Mouse (Mus musculus) forebrain, embryonic 16.5 days (tissue): ENCODE results near the gene Card9. TPM values are rescaled to one million over a fixed set of nuclear protein-coding genes. Genes with fewer than 3 reads are reported as not detected.

Source experiments
- polyA plus RNA-seq: library from polyadenylated mRNA; unstranded; fragments of >200 nt; fragmentation: Nextera tagmentation; extraction: Ambion mirVana; gene quantifications from 2 replicates; pipeline ENCODE4 v1.2.1, GENCODE M21; 2015

Gene Card9
- polyA plus RNA-seq, 1 experiment from 2014 or later, result 2.2 TPM

Other genes with a start within 250 kb of the Card9 start
- 13.3 and 16.1 TPM in 2 replicates for gene Nacc2, start 237.7 kb downstream of the Card9 start, polyA plus RNA-seq
- not detected in 2 replicates for gene Lhx3, start 152.6 kb downstream of the Card9 start, polyA plus RNA-seq
- 13.6 and 14.6 TPM in 2 replicates for gene Qsox2, start 123.4 kb downstream of the Card9 start, polyA plus RNA-seq
- gene Ccdc187, start 66.4 kb downstream of the Card9 start, polyA plus RNA-seq, result 0.15 and 0.24 TPM in 2 replicates
- 136 and 160 TPM in 2 replicates for gene Gpsm1, start 45.4 kb downstream of the Card9 start, polyA plus RNA-seq
- gene Dnlz, start 8.8 kb downstream of the Card9 start, polyA plus RNA-seq, result 30.4 and 32.5 TPM in 2 replicates
- 32.1 and 42.6 TPM in 2 replicates for gene Snapc4, start 19.7 kb upstream of the Card9 start, polyA plus RNA-seq
- 194 and 208 TPM in 2 replicates for gene Entr1, start 28.4 kb upstream of the Card9 start, polyA plus RNA-seq
- 95.3 and 100 TPM in 2 replicates for gene Pmpca, start 28.4 kb upstream of the Card9 start, polyA plus RNA-seq
- gene Inpp5e, start 48.3 kb upstream of the Card9 start, polyA plus RNA-seq, result 19.8 and 23.9 TPM in 2 replicates
- 21.5 and 23.1 TPM in 2 replicates for gene Sec16a, start 84.3 kb upstream of the Card9 start, polyA plus RNA-seq
- 20.2 and 23.6 TPM in 2 replicates for gene Notch1, start 155.7 kb upstream of the Card9 start, polyA plus RNA-seq
- 59.5 and 61.7 TPM in 2 replicates for gene Egfl7, start 219.1 kb upstream of the Card9 start, polyA plus RNA-seq
- gene Gm20532, start 225.7 kb upstream of the Card9 start, polyA plus RNA-seq, result not detected in 2 replicates
- 3.7 and 4.0 TPM in 2 replicates for gene Agpat2, start 243.5 kb upstream of the Card9 start, polyA plus RNA-seq